16 mouse cellular contexts compared by ENCODE assay signal in the genomic region with DNA sequence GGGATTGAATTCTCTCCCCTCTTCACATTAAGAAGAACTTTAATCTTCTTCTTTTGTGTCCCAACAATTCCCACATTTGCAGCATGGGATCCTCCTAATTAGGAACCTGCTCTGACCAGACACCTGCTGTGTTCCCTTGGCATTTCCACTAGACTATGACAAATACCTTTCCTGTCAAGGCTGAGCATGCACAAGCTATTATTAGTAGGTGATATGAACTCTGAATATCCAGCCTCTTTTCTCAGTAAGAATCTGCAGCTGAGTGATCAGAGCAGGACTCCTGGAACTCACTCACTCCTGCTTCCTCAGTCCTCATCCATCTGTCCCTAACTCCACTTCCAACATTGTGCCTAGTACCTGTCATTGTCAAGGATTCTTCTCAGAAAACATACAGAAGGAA.
"Had no signal": no experiment of that assay in that cellular context is flagged by ENCODE, and none has a peak within 500 bp of the region (broad histone marks: within the 10 kb centered on the region; RNA-seq: fewer than 3 reads in every experiment).

No protein-coding gene starts in this region.

- ATAC-seq: liver, postnatal 0 days; midbrain, embryonic 15.5 days had no signal

- H3K27me3 ChIP-seq: limb, embryonic 12.5 days; liver, embryonic 13.5 days; lung, embryonic 15.5 days; megakaryocyte, embryonic 14.5 days; midbrain, embryonic 15.5 days; neural tube, embryonic 12.5 days had no signal

- H3K36me3 ChIP-seq: limb, embryonic 12.5 days; liver, embryonic 13.5 days; lung, embryonic 15.5 days; midbrain, embryonic 15.5 days; neural tube, embryonic 12.5 days had no signal

- H3K27ac ChIP-seq: kidney, postnatal 0 days; layer of hippocampus, adult 2 months; limb, embryonic 12.5 days; liver, embryonic 13.5 days; lung, embryonic 15.5 days; macrophage; midbrain, embryonic 15.5 days; neural tube, embryonic 12.5 days; stomach, postnatal 0 days had no signal

- H3K9me3 ChIP-seq: liver, embryonic 13.5 days; lung, embryonic 15.5 days; midbrain, embryonic 15.5 days; neural tube, embryonic 12.5 days had no signal

- H3K4me3 ChIP-seq: layer of hippocampus, adult 2 months; limb, embryonic 12.5 days; liver, embryonic 13.5 days; lung, embryonic 15.5 days; megakaryocyte, embryonic 14.5 days; midbrain, embryonic 15.5 days; neural tube, embryonic 12.5 days had no signal

- H3K4me1 ChIP-seq: limb, embryonic 12.5 days; liver, embryonic 13.5 days; lung, embryonic 15.5 days; megakaryocyte, embryonic 14.5 days; midbrain, embryonic 15.5 days; neural tube, embryonic 12.5 days had no signal

- H3K9ac ChIP-seq: limb, embryonic 12.5 days; liver, embryonic 13.5 days; liver, postnatal 0 days; lung, embryonic 15.5 days; midbrain, embryonic 15.5 days; neural tube, embryonic 12.5 days had no signal

- DNase-seq: kidney, postnatal 4 days; liver; liver, embryonic 13.5 days; liver, postnatal 0 days; lung, postnatal 14 days; right cerebral cortex, postnatal 14 days; thymus, postnatal 14 days had no signal
